Mouse (Mus musculus) hindbrain, postnatal 0 days (tissue): ENCODE measurements around the gene 4931428F04Rik. TPM values are rescaled to one million over a fixed set of nuclear protein-coding genes. Genes with fewer than 3 reads are reported as not detected.

ENCODE experiments used
- ATAC-seq: fragments of 200-750 bp; cut with Nextera tagmentation; 2 replicates; pipeline ENCODE4 v1.8.0; 2017; ENCODE audit warnings: mild to moderate bottlenecking, moderate TSS enrichment, moderate library complexity
- DNase-seq: peaks from one replicate; pipeline ENCODE4 v3.0.0-alpha.2; 2015; ENCODE audit warnings: low spot score
- H3K27ac ChIP-seq: fragments of 300-500 bp; sonication (generic); 2 replicates; pipeline ENCODE4 v1.5.1; 2014; ENCODE audit warnings: mild to moderate bottlenecking
- H3K27me3 ChIP-seq: fragments of 300-500 bp; sonication (generic); 2 replicates; pipeline ENCODE4 v1.6.1; 2014; ENCODE audit warnings: low read length, mixed read lengths; ENCODE audit not compliant: insufficient read depth
- H3K36me3 ChIP-seq: fragments of 300-500 bp; sonication (generic); 2 replicates; pipeline ENCODE4 v1.6.1; 2014; ENCODE audit warnings: low read length, mixed read lengths; ENCODE audit not compliant: insufficient read depth
- H3K4me1 ChIP-seq: fragments of 300-500 bp; sonication (generic); 2 replicates; pipeline ENCODE4 v1.6.1; 2014; ENCODE audit warnings: antibody characterized with exemption, low read length, mixed read lengths; ENCODE audit not compliant: insufficient read depth
- H3K4me2 ChIP-seq: fragments of 300-500 bp; sonication (generic); 2 replicates; pipeline ENCODE4 v1.6.1; 2014; ENCODE audit warnings: low read depth, mild to moderate bottlenecking, low read length, moderate library complexity, mixed read lengths
- H3K4me3 ChIP-seq: fragments of 300-500 bp; sonication (generic); 2 replicates; pipeline ENCODE4 v1.5.1; 2014; ENCODE audit warnings: low read length
- H3K9ac ChIP-seq: fragments of 300-500 bp; sonication (generic); replicated peaks from 2 replicates; pipeline ENCODE4 v1.6.1; 2014; ENCODE audit warnings: mild to moderate bottlenecking, low read length, moderate library complexity, mixed read lengths
- H3K9me3 ChIP-seq: fragments of 300-500 bp; sonication (generic); 2 replicates; pipeline ENCODE4 v1.6.1; 2016; ENCODE audit warnings: low read length, mixed read lengths
- CTCF ChIP-seq: IDR thresholded peaks from 2 replicates; pipeline ENCODE4 v1.5.1; 2016; ENCODE audit warnings: antibody characterized with exemption, control low read depth, low read depth
- WGBS: fragments of 180-500 bp; shearing (Covaris S2); extraction: QIAGEN DNeasy Blood & Tissue Kit; methylation state at CpG from one replicate; pipeline ENCODE4 v1.1.7; 2014; 5-methylcytosine and 5-hydroxymethylcytosine counted together
- polyA plus RNA-seq: library from polyadenylated mRNA; unstranded; fragments of >200 nt; fragmentation: Nextera tagmentation; extraction: Ambion mirVana; gene quantifications from 2 replicates; pipeline ENCODE4 v1.2.1, GENCODE M21; 2015
- total RNA-seq: library from RNA; depleted of rRNA; stranded (reverse); fragments of >200 nt; gene quantifications from 2 replicates; pipeline ENCODE4 v1.2.3, GENCODE M21; 2014

4931428F04Rik gene
- total and polyA plus RNA-seq, 2 experiments from 2014 or later, result 52.3 to 82.8 TPM

DNA sequence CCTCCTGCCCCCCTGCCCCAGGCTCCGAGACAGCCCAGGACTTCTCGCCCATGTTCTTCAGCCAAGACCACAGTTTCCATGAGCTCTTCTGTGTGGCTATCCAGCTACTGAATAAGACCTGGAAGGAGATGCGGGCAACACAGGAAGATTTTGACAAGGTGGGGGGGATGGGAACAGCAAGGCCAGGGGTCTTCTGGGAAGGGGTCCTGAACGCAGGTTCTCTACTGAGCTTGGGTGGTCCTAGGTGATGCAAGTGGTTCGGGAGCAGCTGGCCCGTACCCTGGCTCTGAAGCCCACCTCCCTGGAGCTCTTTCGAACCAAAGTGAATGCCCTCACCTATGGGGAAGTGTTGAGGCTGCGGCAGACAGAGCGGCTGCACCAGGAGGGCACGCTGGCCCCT, 18.8 kb upstream of the 4931428F04Rik start:
- WGBS, result 93% methylated on average over 10 of the region's 10 CpGs
- no peaks in the 10 kb centered on the region for H3K9me3 ChIP-seq
- no peak for DNase-seq
- H3K4me3 ChIP-seq, result no peak overlapping the region
- no peak for ATAC-seq
- no peak for TF ChIP-seq CTCF
- peaks cover 42% of the 10 kb centered on the region for H3K36me3 ChIP-seq
- H3K27ac ChIP-seq, result no peak overlapping the region
- H3K9ac ChIP-seq, result no peak overlapping the region
- H3K27me3 ChIP-seq, result no peaks in the 10 kb centered on the region
- no peak overlapping the region for H3K4me2 ChIP-seq
- H3K4me1 ChIP-seq, result peaks cover 14% of the 10 kb centered on the region

DNA sequence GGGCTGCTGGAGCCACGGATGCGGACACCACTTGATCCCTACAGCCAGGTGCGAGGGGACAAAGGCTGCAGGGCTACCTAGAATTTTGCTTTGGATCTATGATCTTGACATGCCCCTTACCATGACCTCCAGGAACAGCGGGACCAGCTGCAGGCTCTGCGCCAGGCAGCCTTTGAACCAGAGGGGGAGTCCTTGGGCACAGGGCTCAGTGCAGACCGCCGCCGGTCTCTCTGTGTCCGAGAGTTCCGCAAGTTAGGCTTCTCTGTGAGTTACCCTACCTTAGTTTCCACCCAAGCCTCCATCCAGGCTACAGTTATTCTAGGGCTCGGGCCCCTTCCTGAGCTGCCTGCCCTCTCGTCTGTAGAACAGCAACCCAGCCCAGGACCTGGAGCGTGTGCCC, 18.0 kb upstream of the 4931428F04Rik start:
- DNase-seq, result no peak
- Histone ChIP-seq H3K9ac (no peak overlapping the region), H3K4me2 (no peak overlapping the region), H3K27ac (no peak overlapping the region), H3K9me3 (no peaks in the 10 kb centered on the region), H3K4me3 (no peak overlapping the region), H3K27me3 (no peaks in the 10 kb centered on the region), H3K36me3 (peaks cover 42% of the 10 kb centered on the region), H3K4me1 (peaks cover 14% of the 10 kb centered on the region)
- WGBS, result 96% methylated on average over 13 of the region's 13 CpGs
- ATAC-seq, result no peak
- no peak for TF ChIP-seq CTCF

DNA sequence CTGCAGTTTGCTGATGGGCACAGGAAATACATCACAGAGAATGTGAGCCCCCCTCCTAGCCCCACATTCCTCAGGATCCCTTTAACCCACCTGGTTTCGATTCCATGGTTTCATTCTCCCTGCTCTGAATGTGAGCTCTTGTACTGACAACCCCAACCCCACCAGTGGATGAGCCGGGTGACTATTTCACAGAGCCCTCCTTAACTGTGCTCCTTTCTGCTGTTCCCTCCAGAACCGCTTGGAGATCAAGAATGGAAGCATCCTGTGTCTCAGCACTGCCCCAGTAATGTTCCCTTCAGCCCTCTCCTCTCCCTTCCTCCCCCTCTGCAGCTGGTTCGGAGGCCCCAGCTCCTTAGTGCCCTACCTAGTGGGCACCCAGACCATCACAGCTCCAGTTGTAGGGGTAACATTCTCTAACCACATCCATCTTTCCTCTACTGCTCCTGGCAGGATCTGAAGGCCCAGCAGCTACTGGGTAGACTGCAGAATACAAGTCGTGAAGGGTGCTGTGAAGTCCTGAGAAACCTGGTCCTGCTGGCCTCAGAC, 16.6 kb upstream of the 4931428F04Rik start:
- H3K27ac ChIP-seq, result peak overlapping the region; percentile 17; the same call in 1 of the 2 replicates
- H3K4me1 ChIP-seq, result peaks cover 14% of the 10 kb centered on the region
- H3K27me3 ChIP-seq, result no peaks in the 10 kb centered on the region
- TF ChIP-seq CTCF, result no peak
- no peaks in the 10 kb centered on the region for H3K9me3 ChIP-seq
- peak overlapping the region; percentile 39 for H3K9ac ChIP-seq
- H3K36me3 ChIP-seq, result peaks cover 43% of the 10 kb centered on the region
- 70% methylated on average over 5 of the region's 5 CpGs for WGBS
- ATAC-seq (peak; percentile 36), DNase-seq (no peak)
- peak overlapping the region; percentile 56 for H3K4me2 ChIP-seq
- H3K4me3 ChIP-seq, result peak overlapping the region; percentile 23; the same call in 1 of the 2 replicates

DNA sequence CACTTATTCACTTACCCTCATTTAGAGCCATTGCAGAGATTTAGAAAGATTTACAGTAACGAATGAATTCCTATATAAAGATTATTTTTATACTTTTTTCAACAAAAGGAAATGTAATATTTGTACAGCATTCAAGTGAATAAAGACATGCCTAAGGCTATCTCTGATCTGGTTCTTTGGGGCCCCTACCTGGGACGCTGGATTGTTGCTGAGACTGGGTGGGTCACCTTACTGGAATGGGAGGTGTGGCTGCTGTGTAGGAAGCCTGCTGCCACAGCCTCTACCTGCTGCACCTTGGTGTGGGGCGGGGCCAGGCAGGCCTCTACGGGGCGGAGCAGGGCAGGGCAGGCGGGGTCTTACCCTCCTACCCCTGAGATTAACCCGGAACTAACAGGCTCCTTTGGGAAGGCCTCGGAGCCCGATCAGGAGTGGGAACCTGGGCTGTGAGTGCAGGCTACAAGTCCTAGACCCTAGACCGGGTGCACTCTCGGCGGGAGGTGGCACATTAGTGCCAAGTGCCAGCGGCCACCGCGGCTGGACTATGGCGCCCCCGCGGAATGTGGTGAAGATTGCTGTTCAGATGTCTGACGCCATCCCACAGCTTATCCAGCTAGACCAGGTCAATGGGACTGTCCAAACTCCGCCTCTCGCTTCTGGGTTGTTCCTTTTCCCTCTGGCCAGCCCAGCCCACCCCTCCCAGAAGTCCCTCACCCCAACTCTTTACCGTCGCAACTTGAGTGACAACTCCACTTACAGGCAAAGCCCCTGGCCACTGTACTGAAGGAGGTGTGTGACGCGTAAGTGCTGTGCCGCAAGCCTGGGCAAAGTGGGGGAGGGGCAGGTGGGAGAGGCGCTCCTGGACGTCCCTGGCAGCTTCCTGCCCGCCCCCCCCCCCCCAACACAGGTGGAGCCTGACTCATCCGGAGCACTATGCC, 15.8 kb upstream of the 4931428F04Rik start, which contains the start of gene Elmo3:
TSS of gene Elmo3 (plus strand) at position 391 of the 935 bp plus-strand sequence.
- no peaks in the 10 kb centered on the region for H3K9me3 ChIP-seq
- H3K4me2 ChIP-seq, result peak within 1 kb of the TSS; percentile 56
- no peaks in the 10 kb centered on the region for H3K27me3 ChIP-seq
- H3K4me3 ChIP-seq, result peak within 1 kb of the TSS; percentile 23; the same call in 1 of the 2 replicates
- DNase-seq (peak; percentile 62), ATAC-seq (peak; percentile 75)
- WGBS, result 6% methylated on average over 30 of the region's 30 CpGs
- peaks cover 48% of the 10 kb centered on the region for H3K36me3 ChIP-seq
- peak within 1 kb of the TSS; percentile 39 for H3K9ac ChIP-seq
- TF ChIP-seq CTCF, result peak; percentile 23; the same call in 1 of the 2 replicates
- H3K27ac ChIP-seq, result peak within 1 kb of the TSS; percentile 46; the same call in 1 of the 2 replicates
- H3K4me1 ChIP-seq, result peaks cover 14% of the 10 kb centered on the region

- no peaks in the 10 kb centered on the region for H3K27me3 ChIP-seq
- H3K9ac ChIP-seq, result no peak overlapping the region
- H3K4me1 ChIP-seq, result peaks cover 14% of the 10 kb centered on the region
- peak; percentile 12; the same call in 1 of the 2 replicates for ATAC-seq
- peaks cover 56% of the 10 kb centered on the region for H3K36me3 ChIP-seq
- H3K4me2 ChIP-seq, result no peak overlapping the region
- H3K4me3 ChIP-seq, result no peak overlapping the region
- TF ChIP-seq CTCF, result no peak
- no peaks in the 10 kb centered on the region for H3K9me3 ChIP-seq
- 60% methylated on average over 9 of the region's 9 CpGs for WGBS
- peak; percentile 42 for DNase-seq
- H3K27ac ChIP-seq, result peak overlapping the region; percentile 45; the same call in 1 of the 2 replicates
Measured at GRCm38 (mm10) chr8:105304325-105305210, 14.9 kb upstream of the 4931428F04Rik start.

DNA sequence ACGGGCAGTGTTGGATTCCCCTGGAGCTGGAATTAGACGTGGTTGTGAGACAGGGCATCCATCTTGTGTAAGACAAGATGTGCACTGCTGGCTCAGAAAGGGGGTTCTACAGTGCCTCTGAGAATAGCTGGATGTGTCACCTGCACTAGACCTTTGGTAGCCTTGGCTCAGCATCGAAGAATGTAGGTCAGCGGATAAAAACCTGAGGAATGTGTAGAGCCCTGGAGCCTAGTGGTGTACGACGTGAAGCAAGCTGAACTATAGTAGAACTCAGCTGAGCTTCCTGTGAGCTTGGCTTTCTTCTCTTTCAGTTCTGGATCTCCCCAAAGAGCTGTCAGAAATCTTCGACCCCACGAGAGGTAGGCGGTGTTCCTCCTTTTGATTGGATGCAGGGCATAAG, 14.2 kb upstream of the 4931428F04Rik start:
- no peak overlapping the region for H3K4me3 ChIP-seq
- H3K36me3 ChIP-seq, result peaks cover 53% of the 10 kb centered on the region
- ATAC-seq, result no peak
- H3K4me2 ChIP-seq, result no peak overlapping the region
- no peaks in the 10 kb centered on the region for H3K9me3 ChIP-seq
- 0 out of 2 replicates have a peak overlapping the region, but pooled peaks have one; percentile 7 for H3K27ac ChIP-seq
- no peak overlapping the region for H3K9ac ChIP-seq
- DNase-seq, result no peak
- 80% methylated on average over 9 of the region's 9 CpGs for WGBS
- H3K4me1 ChIP-seq, result peaks cover 14% of the 10 kb centered on the region
- TF ChIP-seq CTCF, result no peak
- no peaks in the 10 kb centered on the region for H3K27me3 ChIP-seq
